Mouse (Mus musculus) heart, adult 8-10 months (tissue): ENCODE measurements around the gene Rhbdl3. TPM values are rescaled to one million over a fixed set of nuclear protein-coding genes. Genes with fewer than 3 reads are reported as not detected.
"Not testable (repeated sequence)": the region's sequence is repeated elsewhere in the genome, so short reads cannot be mapped to it uniquely, and the experiment has no call there.

Experiments used
- DNase-seq: peaks from one replicate; pipeline ENCODE4 v3.0.0; 2022; ENCODE audit warnings: low spot score
- total RNA-seq, 4 experiments: library from RNA; stranded (reverse); gene quantifications; 2 replicates each; pipeline ENCODE4 v1.2.4; 2022

The Rhbdl3 gene
- total RNA-seq, 4 experiments from 2014 or later, result 6.7 to 10.0 (median 7.8) TPM

GRCm38 (mm10) chr11:80312565-80312964 lies 11.9 kb downstream of the Rhbdl3 start:
- DNase-seq, result no peak

DNA sequence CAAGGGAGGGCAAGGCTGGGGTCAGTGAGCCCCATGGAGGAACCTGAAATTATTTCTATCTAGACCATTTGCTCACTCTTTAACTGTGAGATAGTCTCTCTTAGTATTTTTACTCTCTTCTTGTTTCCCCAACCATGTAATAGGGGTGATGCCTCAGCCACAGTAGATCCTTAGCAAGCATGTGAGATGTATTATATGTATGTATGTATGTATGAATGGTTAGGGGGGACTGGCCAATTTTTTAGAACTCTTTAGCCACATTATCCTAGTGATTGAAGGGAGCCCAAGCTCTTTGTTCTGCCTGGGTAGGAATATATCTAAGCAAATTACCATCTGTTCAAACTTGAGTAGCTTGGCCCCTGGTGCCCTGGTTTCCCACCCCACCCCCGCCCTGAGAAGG lies 12.8 kb downstream of the Rhbdl3 start:
- no peak for DNase-seq

DNA sequence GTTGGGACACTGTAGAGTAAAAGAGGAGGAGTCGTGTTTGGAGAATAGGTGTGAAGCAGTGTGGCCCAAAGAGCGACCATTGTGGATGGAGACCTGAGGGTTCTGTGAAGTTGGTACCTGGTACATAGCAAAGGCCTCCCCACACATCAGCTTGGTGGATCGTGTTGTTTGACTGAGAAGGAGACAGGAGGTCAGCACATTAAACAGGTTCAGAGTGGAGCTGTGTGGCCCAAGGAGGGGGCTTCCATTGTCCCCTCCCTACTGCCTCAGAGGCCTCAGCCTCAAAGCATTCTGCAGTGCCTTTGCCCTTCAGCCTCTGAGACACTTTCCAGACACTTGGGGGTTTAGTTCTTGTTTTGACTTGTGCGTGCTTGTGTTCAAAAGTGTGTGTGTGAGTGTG lies 13.2 kb downstream of the Rhbdl3 start:
- DNase-seq, result no peak

DNA sequence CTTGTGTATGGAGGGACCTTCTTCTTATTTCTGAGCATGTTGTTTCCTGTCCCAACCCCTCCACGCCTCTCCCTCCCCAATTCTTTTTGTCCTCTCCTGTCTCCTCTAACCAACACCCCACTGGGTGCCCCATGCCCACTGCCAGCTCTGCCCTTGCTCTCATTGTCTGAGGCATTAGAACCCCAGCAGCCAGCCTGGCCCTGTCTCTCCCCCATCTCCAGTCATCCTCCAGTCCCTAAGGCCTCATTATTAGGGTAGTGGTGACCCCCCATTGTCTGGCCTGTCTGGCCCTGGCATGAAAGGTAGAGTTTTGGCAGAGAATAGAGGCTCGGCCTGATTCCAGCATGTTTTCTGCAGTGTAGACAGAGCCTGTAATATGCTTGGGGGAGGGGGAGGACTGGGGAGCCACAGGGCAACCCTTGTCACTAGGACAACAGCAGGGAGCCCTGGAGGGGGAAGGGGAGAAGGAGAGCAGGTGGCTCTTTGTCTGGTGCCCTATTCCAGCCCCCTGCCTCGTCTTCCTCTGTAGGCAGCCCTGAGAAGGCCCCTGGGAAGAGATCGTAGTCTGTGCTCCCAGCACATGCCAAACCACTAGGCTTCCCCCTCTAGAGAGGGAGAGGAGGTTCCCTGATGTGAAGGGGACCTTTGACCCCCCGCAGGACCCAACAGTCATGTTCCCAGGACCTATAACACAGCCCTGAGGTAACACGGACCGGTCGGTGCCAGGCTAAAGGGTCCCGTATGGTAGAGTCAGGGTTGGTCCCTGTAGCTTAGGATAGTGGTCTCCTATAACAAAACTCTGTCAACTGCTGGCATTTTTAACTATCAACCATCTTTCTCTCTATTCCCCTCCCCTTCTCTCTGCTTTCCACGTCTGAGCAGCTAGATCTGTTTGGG lies 15.3 kb downstream of the Rhbdl3 start:
- DNase-seq, result no peak

- no peak for DNase-seq
Observed at GRCm38 (mm10) chr11:80323255-80323654, 22.5 kb downstream of the Rhbdl3 start.

- no peak for DNase-seq
Observed at GRCm38 (mm10) chr11:80324636-80325035, 23.9 kb downstream of the Rhbdl3 start.

DNA sequence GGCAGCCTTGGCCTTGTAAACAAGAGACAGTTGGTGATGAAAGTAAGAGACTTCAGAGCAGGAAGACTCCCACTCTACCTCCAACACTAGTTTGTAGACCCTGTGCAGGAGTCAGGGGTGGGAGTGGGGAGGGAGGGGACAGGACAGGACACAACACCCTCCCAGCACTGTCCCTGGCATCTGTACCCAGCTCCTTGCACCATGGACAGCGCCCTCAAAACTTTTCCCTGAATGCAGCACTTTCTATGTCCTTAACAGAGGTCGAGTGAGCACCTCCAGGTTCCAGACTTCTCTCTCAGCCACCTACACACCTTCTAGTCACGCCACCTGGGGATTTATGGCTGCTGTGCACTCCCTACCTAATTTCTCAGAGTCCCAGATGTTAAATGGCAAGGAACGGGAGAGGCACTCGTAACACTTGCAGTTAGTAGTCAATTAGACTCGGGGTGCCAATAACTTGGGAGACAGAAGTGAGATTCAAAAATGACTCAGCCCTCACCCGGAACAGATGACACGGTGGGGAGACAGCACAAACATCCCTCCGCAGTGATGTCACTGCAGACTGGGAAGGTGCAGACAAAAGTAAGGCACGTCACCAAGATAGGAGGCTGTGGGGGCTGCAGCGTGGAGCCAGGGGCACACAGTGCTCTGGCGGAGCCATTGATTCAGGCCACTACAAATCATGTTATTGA lies 32.1 kb downstream of the Rhbdl3 start:
- no peak for DNase-seq

GRCm38 (mm10) chr11:80335609-80336350 lies 35.1 kb downstream of the Rhbdl3 start:
- no peak for DNase-seq

GRCm38 (mm10) chr11:80336351-80336730 lies 35.6 kb downstream of the Rhbdl3 start:
- DNase-seq, result no peak

GRCm38 (mm10) chr11:80342482-80342881 lies 41.8 kb downstream of the Rhbdl3 start:
- no peak for DNase-seq

GRCm38 (mm10) chr11:80351832-80352430 lies 51.2 kb downstream of the Rhbdl3 start:
- DNase-seq, result peak; percentile 73

DNA sequence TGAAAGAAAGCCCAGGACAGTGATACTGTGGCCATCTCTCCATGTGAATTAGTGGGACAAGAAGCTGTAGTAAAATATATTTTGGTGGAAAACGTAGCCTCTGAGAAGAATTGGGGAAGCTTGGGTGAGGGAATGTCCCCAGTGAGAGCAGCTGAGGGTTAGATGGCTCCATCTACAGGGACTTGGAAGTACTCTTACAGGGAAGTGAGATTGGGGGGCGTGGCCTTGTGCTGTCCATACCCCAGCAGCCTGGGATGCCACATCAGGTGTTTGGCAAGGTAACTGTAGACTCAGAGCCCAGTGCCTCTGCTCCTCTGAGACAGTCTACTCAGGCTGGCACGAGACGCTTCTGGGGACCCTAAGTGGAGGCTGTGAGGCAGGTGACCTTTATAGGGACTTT lies 54.1 kb downstream of the Rhbdl3 start:
- DNase-seq, result no peak

- DNase-seq, result no peak
Observed at GRCm38 (mm10) chr11:80368949-80369348, 68.2 kb downstream of the Rhbdl3 start.

DNA sequence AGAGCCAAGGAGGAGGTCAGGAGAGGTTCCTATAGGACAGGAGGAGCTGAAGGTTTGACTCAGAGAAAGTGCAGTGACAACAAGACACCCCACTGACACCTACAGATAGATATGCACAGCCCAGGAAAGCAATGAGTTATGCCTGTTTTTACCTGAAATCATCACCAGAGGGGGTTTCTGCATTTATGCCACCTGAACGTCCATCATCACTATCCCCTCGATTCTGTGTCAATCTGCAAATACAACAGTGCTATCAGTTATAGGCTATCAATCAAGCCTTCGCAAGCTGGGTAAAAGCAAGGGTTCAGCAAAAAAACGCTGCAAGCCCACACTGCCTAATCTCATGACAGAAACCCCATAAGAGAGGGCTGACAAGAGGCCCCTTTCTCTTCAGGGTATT lies 75.9 kb downstream of the Rhbdl3 start:
- no peak for DNase-seq

DNA sequence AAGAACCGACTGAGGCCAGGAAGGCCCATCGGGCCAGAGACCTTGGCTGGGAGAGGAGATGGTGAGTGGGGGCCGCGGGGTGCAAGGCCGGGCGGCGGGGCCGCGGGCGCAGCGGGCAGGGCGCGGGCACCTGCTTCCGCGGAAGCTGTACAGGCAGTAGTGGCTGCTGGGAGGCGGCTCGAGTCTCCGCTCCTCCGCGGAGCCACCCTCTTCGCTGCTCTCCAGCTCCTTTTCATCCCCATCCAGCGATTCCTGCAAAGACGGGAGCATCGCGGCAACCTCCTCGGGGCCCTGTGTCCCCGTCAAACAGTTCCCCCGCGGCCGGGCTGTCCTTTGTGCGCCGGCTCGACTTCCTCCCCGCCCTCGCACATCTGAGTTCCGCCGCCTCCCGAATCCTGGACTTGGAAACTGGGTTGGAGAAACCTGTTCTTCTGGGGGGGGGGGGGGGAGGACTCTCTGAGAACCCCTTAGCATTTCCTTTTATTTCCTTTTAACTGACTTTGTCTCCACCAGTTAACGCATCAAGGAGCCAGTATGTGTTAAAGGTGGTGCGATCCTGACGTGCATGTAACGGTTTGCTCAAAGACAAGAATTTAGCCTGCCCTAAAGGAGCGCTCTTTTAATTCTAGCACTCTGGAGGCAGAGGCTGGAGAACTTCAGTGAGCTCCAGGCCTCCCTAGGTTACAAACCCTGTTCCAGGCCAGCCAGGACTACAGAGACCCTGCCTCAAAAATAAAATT lies 77.2 kb downstream of the Rhbdl3 start, which contains the start of gene 5730455P16Rik:
TSS of gene 5730455P16Rik (minus strand) at position 323 of the 740 bp plus-strand sequence.
- DNase-seq, result peak; percentile 81

GRCm38 (mm10) chr11:80378452-80379068 lies 77.8 kb downstream of the Rhbdl3 start:
- DNase-seq, result not testable (repeated sequence)

GRCm38 (mm10) chr11:80379184-80379583 lies 78.5 kb downstream of the Rhbdl3 start:
- DNase-seq, result not testable (repeated sequence)

- no peak for DNase-seq
Observed at GRCm38 (mm10) chr11:80382626-80383018, 81.9 kb downstream of the Rhbdl3 start.

DNA sequence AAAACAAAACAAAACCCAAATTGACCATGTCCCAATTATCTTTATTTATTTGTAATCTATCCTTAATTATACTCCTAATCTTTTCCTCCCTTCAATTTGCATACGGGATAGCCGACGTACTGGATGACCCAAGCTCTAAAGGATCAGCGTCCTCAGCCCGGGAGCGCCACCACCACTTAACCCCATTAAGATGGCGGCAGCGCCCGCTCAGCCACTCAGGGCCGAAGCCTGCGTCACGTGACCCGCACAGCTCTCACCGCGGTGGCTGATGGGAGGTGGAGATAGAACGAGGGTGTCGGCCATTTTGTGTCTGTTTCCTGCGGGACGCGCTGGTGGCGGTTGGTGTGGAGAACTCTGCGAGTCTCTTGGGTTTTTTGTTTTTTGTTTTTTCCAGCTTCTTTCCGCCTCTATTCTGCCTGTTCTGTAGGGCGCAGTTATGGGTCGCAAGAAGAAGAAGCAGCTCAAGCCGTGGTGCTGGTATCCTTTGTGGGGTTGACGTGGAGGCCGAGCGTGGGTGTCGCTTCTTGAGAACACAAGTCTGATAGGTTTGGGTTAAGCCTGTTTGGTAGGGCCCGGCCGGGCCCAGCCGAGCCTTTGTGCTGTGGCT lies 82.4 kb downstream of the Rhbdl3 start, which contains the start of gene Zfp207:
TSS of gene Zfp207 (plus strand) at position 261 of the 607 bp plus-strand sequence.
- DNase-seq, result peak; percentile 98

DNA sequence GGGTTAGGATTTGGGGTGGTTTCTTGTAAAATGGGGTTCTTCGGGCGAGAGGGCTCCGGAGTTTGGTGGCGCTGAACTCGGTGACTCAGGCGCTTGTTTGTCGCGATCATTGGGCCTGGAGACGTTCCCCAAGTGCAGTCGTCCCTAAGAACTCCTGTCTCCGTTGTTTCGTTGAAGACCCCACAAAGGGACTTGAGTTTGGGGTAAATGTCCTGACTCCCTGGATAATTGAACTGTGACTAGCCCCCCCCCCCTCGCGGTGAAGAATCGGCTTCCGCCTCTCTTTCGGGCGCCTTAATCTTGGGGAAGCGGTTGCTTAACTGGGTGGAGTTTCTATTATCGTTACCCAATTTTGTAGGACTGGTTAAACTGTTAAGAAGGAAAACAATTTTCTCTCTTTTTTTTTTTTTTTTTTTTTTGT lies 82.9 kb downstream of the Rhbdl3 start:
- DNase-seq, result peak; percentile 45
